Mouse (Mus musculus) embryonic facial prominence, embryonic 15.5 days (tissue): ENCODE data around the gene Ap1m1. TPM values are rescaled to one million over a fixed set of nuclear protein-coding genes. Genes with fewer than 3 reads are reported as not detected.

Experiments used
- ATAC-seq: fragments of 200-750 bp; cut with Nextera tagmentation; 2 replicates; pipeline ENCODE4 v1.8.0; 2017; ENCODE audit warnings: low read depth, moderate TSS enrichment; ENCODE audit not compliant: insufficient number of reproducible peaks, low FRiP score, low TSS enrichment
- H3K27ac ChIP-seq: fragments of 300-500 bp; sonication (generic); replicated peaks from 2 replicates; pipeline ENCODE4 v1.5.1; 2015; ENCODE audit warnings: mild to moderate bottlenecking, inconsistent platforms
- H3K27me3 ChIP-seq: fragments of 300-500 bp; sonication (generic); 2 replicates; pipeline ENCODE4 v1.6.1; 2015; ENCODE audit warnings: inconsistent platforms
- H3K36me3 ChIP-seq: fragments of 300-500 bp; sonication (generic); 2 replicates; pipeline ENCODE4 v1.6.1; 2015; ENCODE audit warnings: mild to moderate bottlenecking, inconsistent platforms
- H3K4me1 ChIP-seq: fragments of 300-500 bp; sonication (generic); 2 replicates; pipeline ENCODE4 v1.6.1; 2015; ENCODE audit warnings: inconsistent platforms
- H3K4me2 ChIP-seq: fragments of 300-500 bp; sonication (generic); replicated peaks from 2 replicates; pipeline ENCODE4 v1.6.1; 2015; ENCODE audit warnings: mild to moderate bottlenecking, inconsistent platforms
- H3K4me3 ChIP-seq: fragments of 300-500 bp; sonication (generic); replicated peaks from 2 replicates; pipeline ENCODE4 v1.5.1; 2015; ENCODE audit warnings: mild to moderate bottlenecking, inconsistent platforms
- H3K9ac ChIP-seq: fragments of 300-500 bp; sonication (generic); 2 replicates; pipeline ENCODE4 v1.6.1; 2015; ENCODE audit warnings: inconsistent platforms
- H3K9me3 ChIP-seq: fragments of 300-500 bp; sonication (generic); replicated peaks from 2 replicates; pipeline ENCODE4 v1.6.1; 2016; ENCODE audit warnings: inconsistent platforms
- WGBS: fragments of 180-500 bp; shearing (Covaris S2); methylation state at CpG from one replicate; pipeline ENCODE4 v1.1.7; 2015; 5-methylcytosine and 5-hydroxymethylcytosine counted together
- polyA plus RNA-seq: library from polyadenylated mRNA; unstranded; fragments of >200 nt; fragmentation: Nextera tagmentation; extraction: Ambion mirVana; gene quantifications from 2 replicates; pipeline ENCODE4 v1.2.1, GENCODE M21; 2015

The Ap1m1 gene
- polyA plus RNA-seq, 1 experiment from 2014 or later = 112 TPM

- Histone ChIP-seq H3K9ac (no peak overlapping the region), H3K27ac (no peak overlapping the region), H3K4me1 (no peaks in the 10 kb centered on the region), H3K27me3 (no peaks in the 10 kb centered on the region), H3K4me3 (no peak overlapping the region), H3K9me3 (no peaks in the 10 kb centered on the region), H3K36me3 (peaks cover 11% of the 10 kb centered on the region; the same call in 1 of the 2 replicates), H3K4me2 (no peak overlapping the region)
- ATAC-seq = no peak
- 53% methylated on average over 2 of the region's 2 CpGs for WGBS
Observed at GRCm38 (mm10) chr8:72259862-72260261, 20.0 kb downstream of the Ap1m1 start.

DNA sequence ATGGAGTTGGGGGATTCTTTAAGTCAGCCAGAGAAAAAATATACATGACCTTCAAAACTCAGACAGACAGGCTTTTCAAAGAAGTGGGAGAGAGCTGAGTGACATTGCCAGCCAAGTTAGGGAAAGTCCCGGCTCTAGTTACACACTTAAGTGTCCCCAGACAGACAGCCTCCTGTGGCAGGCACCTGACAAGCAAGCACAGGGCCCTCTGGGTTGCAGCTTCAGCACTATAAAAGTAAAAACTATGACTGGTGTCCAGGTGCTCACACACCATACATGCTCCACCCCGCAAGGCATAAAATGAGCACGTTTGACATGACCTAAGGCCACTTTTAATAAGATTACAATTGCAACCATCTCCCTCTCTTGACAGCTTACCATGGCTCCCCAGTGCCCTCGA, 20.8 kb downstream of the Ap1m1 start:
- H3K36me3 ChIP-seq = peaks cover 4% of the 10 kb centered on the region; the same call in 1 of the 2 replicates
- ATAC-seq = peak; percentile 26; the same call in 1 of the 2 replicates
- no peak overlapping the region for H3K27ac ChIP-seq
- no peaks in the 10 kb centered on the region for H3K27me3 ChIP-seq
- no peaks in the 10 kb centered on the region for H3K4me1 ChIP-seq
- no peaks in the 10 kb centered on the region for H3K9me3 ChIP-seq
- no peak overlapping the region for H3K9ac ChIP-seq
- 40% methylated on average over 4 of the region's 4 CpGs for WGBS
- H3K4me3 ChIP-seq = no peak overlapping the region
- H3K4me2 ChIP-seq = no peak overlapping the region

DNA sequence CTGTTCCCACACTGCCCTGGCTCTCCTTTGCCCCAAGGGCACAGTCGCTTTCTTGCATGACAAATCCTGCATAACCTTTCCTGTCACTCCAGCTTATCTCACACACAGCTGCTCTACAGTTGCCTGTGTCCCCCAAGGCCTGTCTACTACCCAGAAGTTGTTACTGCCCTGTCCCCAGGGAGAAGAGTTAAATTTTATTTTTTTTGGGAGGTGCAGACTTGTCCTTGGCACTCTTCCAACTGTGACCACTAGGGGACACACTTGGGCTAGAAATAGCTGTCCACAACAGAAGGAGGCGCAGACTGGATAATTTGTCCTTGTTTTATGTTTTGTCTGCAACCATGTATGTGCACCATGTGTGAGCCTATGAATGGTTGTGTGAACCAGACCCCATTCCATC, 21.2 kb downstream of the Ap1m1 start:
- WGBS = 24% methylated on average over 2 of the region's 2 CpGs
- H3K27ac ChIP-seq = no peak overlapping the region
- no peaks in the 10 kb centered on the region for H3K9me3 ChIP-seq
- no peaks in the 10 kb centered on the region for H3K27me3 ChIP-seq
- no peaks in the 10 kb centered on the region for H3K4me1 ChIP-seq
- ATAC-seq = 0 out of 2 replicates have a peak, but pooled peaks have one; percentile 32
- 0 out of 2 replicates have a peak, but pooled peaks cover under 1% of the 10 kb centered on the region for H3K36me3 ChIP-seq
- no peak overlapping the region for H3K9ac ChIP-seq
- no peak overlapping the region for H3K4me2 ChIP-seq
- no peak overlapping the region for H3K4me3 ChIP-seq

DNA sequence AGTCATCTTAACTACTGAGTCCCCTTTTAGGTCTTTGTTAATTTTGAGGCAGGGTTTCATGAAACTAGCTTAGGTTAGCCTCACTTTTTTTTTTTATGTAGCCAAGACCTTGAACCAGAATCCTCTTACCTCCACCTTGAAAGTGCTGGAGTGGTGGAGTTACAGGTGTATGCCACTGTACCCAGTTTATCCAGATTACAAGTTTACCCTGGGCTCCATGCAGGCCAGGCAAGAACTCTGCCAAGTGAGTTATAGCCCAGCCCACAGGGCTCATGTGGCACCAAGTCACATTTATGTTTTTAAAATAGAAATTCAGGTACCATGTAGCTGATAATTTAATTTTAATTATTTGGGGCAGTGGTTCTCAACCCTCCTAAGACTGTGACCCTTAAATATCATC, 21.6 kb downstream of the Ap1m1 start:
- H3K9me3 ChIP-seq = no peaks in the 10 kb centered on the region
- no peaks in the 10 kb centered on the region for H3K27me3 ChIP-seq
- no peak overlapping the region for H3K27ac ChIP-seq
- no peak overlapping the region for H3K4me3 ChIP-seq
- ATAC-seq = no peak
- H3K4me1 ChIP-seq = no peaks in the 10 kb centered on the region
- no peak overlapping the region for H3K4me2 ChIP-seq
- no peak overlapping the region for H3K9ac ChIP-seq
- no peaks in the 10 kb centered on the region for H3K36me3 ChIP-seq

GRCm38 (mm10) chr8:72261872-72262271, 22.1 kb downstream of the Ap1m1 start:
- no peak overlapping the region for H3K4me2 ChIP-seq
- no peaks in the 10 kb centered on the region for H3K36me3 ChIP-seq
- no peak overlapping the region for H3K9ac ChIP-seq
- no peaks in the 10 kb centered on the region for H3K27me3 ChIP-seq
- no peaks in the 10 kb centered on the region for H3K9me3 ChIP-seq
- H3K4me1 ChIP-seq = no peaks in the 10 kb centered on the region
- no peak overlapping the region for H3K27ac ChIP-seq
- H3K4me3 ChIP-seq = no peak overlapping the region
- no peak for ATAC-seq
- WGBS = 46% methylated on average over 5 of the region's 5 CpGs

DNA sequence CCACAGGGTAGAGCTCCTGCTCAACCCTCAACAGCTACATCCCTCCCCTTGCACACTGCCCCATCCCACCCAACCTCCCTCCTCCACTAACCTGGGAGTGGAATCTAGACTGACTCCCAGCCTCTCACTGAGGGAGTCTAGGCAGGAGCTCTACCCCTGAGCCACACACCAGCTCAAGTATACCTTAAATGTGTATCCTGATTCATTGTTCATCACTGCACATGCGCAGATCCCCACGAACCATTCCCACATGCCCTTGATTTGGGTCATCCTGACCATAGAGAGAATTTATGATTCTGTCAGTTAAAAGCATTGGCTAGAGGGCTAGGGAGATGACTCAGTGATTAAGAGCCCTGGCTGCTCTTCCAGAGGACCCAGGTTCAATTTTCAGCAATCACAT, 22.9 kb downstream of the Ap1m1 start:
- Histone ChIP-seq H3K9ac (no peak overlapping the region), H3K4me2 (no peak overlapping the region), H3K9me3 (no peaks in the 10 kb centered on the region), H3K27ac (no peak overlapping the region), H3K4me1 (no peaks in the 10 kb centered on the region), H3K27me3 (no peaks in the 10 kb centered on the region), H3K36me3 (no peaks in the 10 kb centered on the region), H3K4me3 (no peak overlapping the region)
- 93% methylated on average over 2 of the region's 2 CpGs for WGBS
- no peak for ATAC-seq

DNA sequence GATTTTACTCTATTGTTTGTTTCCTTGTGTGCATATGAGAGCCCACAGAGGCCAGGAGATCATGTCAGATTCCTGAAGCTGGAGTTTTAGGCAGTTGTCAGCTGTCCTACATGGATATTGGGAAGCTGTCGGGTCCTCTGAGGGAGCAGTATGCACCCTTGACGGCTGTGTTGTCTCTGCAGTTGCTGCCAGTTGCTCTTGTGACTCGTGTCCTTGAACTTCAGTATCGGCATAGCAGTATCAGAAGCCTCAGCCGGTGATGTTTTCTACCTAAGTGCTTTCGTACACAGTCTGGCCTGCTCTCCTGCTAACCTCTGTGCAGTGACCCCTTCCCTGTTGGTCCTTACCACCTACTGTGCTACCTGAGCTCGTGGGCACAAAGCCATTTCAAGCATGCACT, 23.6 kb downstream of the Ap1m1 start:
- no peak for ATAC-seq
- WGBS = 65% methylated on average over 7 of the region's 7 CpGs

GRCm38 (mm10) chr8:72265342-72265741, 25.5 kb downstream of the Ap1m1 start:
- ATAC-seq = no peak
- Histone ChIP-seq H3K4me1 (no peaks in the 10 kb centered on the region), H3K4me3 (no peak overlapping the region), H3K27ac (no peak overlapping the region), H3K4me2 (no peak overlapping the region), H3K27me3 (no peaks in the 10 kb centered on the region), H3K36me3 (no peaks in the 10 kb centered on the region), H3K9me3 (no peaks in the 10 kb centered on the region), H3K9ac (no peak overlapping the region)
- WGBS = 41% methylated on average over 6 of the region's 7 CpGs

More for the DNA sequence above, 23.6 kb downstream of the Ap1m1 start:
- Histone ChIP-seq H3K27ac (no peak overlapping the region), H3K9me3 (no peaks in the 10 kb centered on the region), H3K9ac (no peak overlapping the region), H3K4me2 (no peak overlapping the region), H3K4me3 (no peak overlapping the region), H3K36me3 (no peaks in the 10 kb centered on the region), H3K27me3 (no peaks in the 10 kb centered on the region), H3K4me1 (no peaks in the 10 kb centered on the region)

GRCm38 (mm10) chr8:72266671-72267070, 26.9 kb downstream of the Ap1m1 start:
- no peak overlapping the region for H3K4me2 ChIP-seq
- ATAC-seq = no peak
- no peaks in the 10 kb centered on the region for H3K36me3 ChIP-seq
- no peak overlapping the region for H3K9ac ChIP-seq
- no peaks in the 10 kb centered on the region for H3K4me1 ChIP-seq
- H3K27ac ChIP-seq = no peak overlapping the region
- H3K4me3 ChIP-seq = no peak overlapping the region
- H3K9me3 ChIP-seq = no peaks in the 10 kb centered on the region
- no peaks in the 10 kb centered on the region for H3K27me3 ChIP-seq

- WGBS = 98% methylated on average over 8 of the region's 8 CpGs
- H3K4me3 ChIP-seq = no peak overlapping the region
- ATAC-seq = no peak
- no peaks in the 10 kb centered on the region for H3K9me3 ChIP-seq
- H3K4me2 ChIP-seq = no peak overlapping the region
- no peak overlapping the region for H3K27ac ChIP-seq
- H3K36me3 ChIP-seq = no peaks in the 10 kb centered on the region
- no peaks in the 10 kb centered on the region for H3K4me1 ChIP-seq
- no peak overlapping the region for H3K9ac ChIP-seq
- no peaks in the 10 kb centered on the region for H3K27me3 ChIP-seq
Observed at GRCm38 (mm10) chr8:72267106-72267505, 27.3 kb downstream of the Ap1m1 start.

DNA sequence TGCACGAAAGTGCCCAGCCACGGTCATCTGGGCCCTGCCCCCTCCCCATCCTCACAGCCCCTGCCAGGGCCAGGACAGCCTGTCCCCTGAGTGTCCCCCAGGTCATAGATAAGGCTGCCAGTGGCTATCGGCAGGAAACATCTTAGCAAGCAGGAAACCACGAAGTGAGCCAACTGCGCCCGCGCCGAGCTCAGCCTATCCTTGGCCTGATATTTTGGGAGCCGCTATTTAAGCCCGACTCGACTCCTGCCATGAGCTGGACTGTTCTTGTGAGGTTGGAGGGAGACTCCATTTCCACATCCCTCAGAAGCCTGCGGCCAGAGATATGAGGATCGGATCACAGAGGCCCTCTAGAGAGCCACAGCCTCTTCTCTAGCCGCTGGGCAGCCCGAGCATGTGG, 28.5 kb downstream of the Ap1m1 start:
- H3K9ac ChIP-seq = no peak overlapping the region
- H3K27ac ChIP-seq = peak overlapping the region; percentile 7; the same call in 1 of the 2 replicates
- H3K4me1 ChIP-seq = no peaks in the 10 kb centered on the region
- no peaks in the 10 kb centered on the region for H3K9me3 ChIP-seq
- WGBS = 77% methylated on average over 15 of the region's 15 CpGs
- H3K36me3 ChIP-seq = no peaks in the 10 kb centered on the region
- no peaks in the 10 kb centered on the region for H3K27me3 ChIP-seq
- no peak overlapping the region for H3K4me2 ChIP-seq
- no peak overlapping the region for H3K4me3 ChIP-seq
- ATAC-seq = 0 out of 2 replicates have a peak, but pooled peaks have one; percentile 22

DNA sequence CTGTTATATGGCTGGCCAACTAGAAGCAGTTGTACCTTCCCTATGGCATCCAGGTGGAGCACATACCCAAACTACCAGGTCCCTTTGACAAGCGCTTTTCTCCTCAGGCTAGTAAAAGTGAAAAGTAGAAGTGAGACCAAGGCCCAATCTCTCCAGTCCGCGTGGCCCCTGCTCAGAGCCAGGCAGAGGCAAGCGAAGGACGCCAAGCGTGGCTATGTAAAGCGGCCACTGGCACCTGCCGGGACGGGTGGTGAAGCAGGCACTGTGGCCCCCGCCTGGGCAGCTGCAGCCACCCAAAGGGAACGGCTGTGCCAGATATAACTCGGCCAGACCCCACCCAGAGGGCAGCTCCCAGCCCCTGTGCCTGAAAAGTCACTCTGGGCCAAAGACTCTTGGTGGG, 30.8 kb downstream of the Ap1m1 start:
- Histone ChIP-seq H3K27me3 (no peaks in the 10 kb centered on the region), H3K27ac (no peak overlapping the region), H3K4me3 (no peak overlapping the region), H3K36me3 (no peaks in the 10 kb centered on the region), H3K4me2 (no peak overlapping the region), H3K9me3 (no peaks in the 10 kb centered on the region), H3K9ac (no peak overlapping the region), H3K4me1 (no peaks in the 10 kb centered on the region)
- ATAC-seq = no peak
- 87% methylated on average over 12 of the region's 12 CpGs for WGBS
